Mouse (Mus musculus): ENCODE data around the gene Wdr46. TPM values are rescaled to one million over a fixed set of nuclear protein-coding genes. Genes with fewer than 3 reads are reported as not detected.

Gene Wdr46
- polyA plus RNA-seq, 1 experiment from 2014 or later = 25.2 TPM

- Histone ChIP-seq H3K27me3 (ENCODE audit: control insufficient read depth, insufficient read depth, low read length) (no peaks in the 10 kb centered on the region), H3K36me3 (replicated peaks; ENCODE audit: control insufficient read depth, insufficient read depth, low read depth, low read length) (peaks cover 23% of the 10 kb centered on the region), H3K27ac (replicated peaks; ENCODE audit: low read depth, low read length) (no peak overlapping the region), H3K9me3 (replicated peaks; ENCODE audit: control insufficient read depth, low read length) (no peaks in the 10 kb centered on the region), H3K4me2 (ENCODE audit: low read depth, low read length) (no peak overlapping the region), H3K4me3 (ENCODE audit: low read depth, low read length) (no peak overlapping the region), H3K9ac (replicated peaks; ENCODE audit: low read length) (no peak overlapping the region), H3K4me1 (ENCODE audit: control insufficient read depth, insufficient read depth, low read length) (no peaks in the 10 kb centered on the region)
- DNase-seq (ENCODE audit: low spot score) = no peak
- ATAC-seq (replicated peaks; ENCODE audit: insufficient number of reproducible peaks, low FRiP score, low TSS enrichment, low read depth) = no peak
- 91% methylated on average over 8 of the region's 8 CpGs for WGBS
Measured at GRCm38 (mm10) chr17:33913905-33914304, 26.6 kb upstream of the Wdr46 start.

DNA sequence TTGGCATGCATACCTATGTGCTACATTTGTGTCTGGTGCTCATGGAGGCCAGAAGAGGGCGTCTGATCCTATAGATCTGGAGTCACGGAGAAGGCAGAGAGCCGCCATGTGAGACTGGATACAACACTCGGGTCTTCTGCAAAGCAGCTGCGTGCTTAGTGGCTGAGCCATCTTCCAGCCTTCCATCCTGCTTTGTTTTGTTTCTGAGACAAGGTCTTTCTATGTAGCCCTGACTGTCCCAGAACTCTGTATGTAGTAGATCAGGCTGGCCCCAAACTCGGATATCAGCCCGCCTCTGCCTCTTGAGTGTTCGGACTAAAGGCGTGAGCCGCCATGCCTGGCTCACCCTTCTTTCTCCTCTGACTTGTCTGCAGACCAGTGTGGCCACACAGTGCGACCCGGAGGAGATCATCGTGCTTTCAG, 25.5 kb upstream of the Wdr46 start:
- H3K4me1 ChIP-seq (ENCODE audit: control insufficient read depth, insufficient read depth, low read length) = peaks cover 2% of the 10 kb centered on the region
- no peak overlapping the region for H3K27ac ChIP-seq (replicated peaks; ENCODE audit: low read depth, low read length)
- H3K4me3 ChIP-seq (ENCODE audit: low read depth, low read length) = no peak overlapping the region
- peaks cover 23% of the 10 kb centered on the region for H3K36me3 ChIP-seq (replicated peaks; ENCODE audit: control insufficient read depth, insufficient read depth, low read depth, low read length)
- no peak for DNase-seq (ENCODE audit: low spot score)
- H3K9ac ChIP-seq (replicated peaks; ENCODE audit: low read length) = no peak overlapping the region
- no peak for ATAC-seq (replicated peaks; ENCODE audit: insufficient number of reproducible peaks, low FRiP score, low TSS enrichment, low read depth)
- WGBS = 77% methylated on average over 13 of the region's 13 CpGs
- peak overlapping the region; percentile 5; the same call in 1 of the 2 replicates for H3K4me2 ChIP-seq (ENCODE audit: low read depth, low read length)
- H3K9me3 ChIP-seq (replicated peaks; ENCODE audit: control insufficient read depth, low read length) = no peaks in the 10 kb centered on the region
- no peaks in the 10 kb centered on the region for H3K27me3 ChIP-seq (ENCODE audit: control insufficient read depth, insufficient read depth, low read length)

DNA sequence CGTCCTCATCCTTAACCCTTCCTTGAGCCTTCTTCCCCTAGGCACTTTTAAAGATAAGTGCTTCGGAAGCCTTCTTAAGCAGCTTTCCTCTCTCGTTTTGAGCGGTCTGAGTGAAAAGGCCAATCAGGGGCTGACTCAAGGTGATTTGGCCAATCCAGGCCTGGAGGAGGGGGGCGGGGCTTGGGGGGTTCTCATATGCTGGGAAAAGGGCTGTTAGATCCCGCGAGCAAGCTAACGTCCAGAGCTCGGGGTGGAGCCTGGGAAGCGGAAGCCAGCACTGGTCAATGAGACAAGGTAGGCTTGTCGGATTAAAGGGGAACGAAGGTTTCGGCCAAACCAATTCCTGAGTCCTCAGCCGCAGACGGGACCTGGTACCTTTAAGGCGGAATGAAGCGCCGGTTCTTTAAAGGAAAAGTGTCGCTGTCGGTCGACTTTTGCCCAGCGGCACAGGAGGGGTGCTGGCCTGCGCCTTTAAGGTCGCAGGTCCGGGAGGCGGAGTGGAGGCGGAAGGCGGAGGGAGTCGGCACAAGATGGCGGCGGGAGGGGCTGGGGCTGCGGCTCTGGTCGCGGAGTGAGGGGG, 24.7 kb upstream of the Wdr46 start, which contains the start of the genes Tapbp and Zbtb22:
Gene Tapbp, plus strand, starts transcription at position 229 of the 580 bp plus-strand sequence.
Gene Zbtb22, plus strand, starts transcription at position 234 of the 580 bp plus-strand sequence.
- WGBS = under 1% methylated on average over 31 of the region's 34 CpGs
- Histone ChIP-seq H3K9ac (replicated peaks; ENCODE audit: low read length) (peak within 1 kb of the TSS; percentile 61), H3K4me3 (ENCODE audit: low read depth, low read length) (peak within 1 kb of the TSS; percentile 54), H3K36me3 (replicated peaks; ENCODE audit: control insufficient read depth, insufficient read depth, low read depth, low read length) (peaks cover 23% of the 10 kb centered on the region), H3K9me3 (replicated peaks; ENCODE audit: control insufficient read depth, low read length) (no peaks in the 10 kb centered on the region), H3K4me2 (ENCODE audit: low read depth, low read length) (peak within 1 kb of the TSS; percentile 46), H3K4me1 (ENCODE audit: control insufficient read depth, insufficient read depth, low read length) (peaks cover 2% of the 10 kb centered on the region), H3K27me3 (ENCODE audit: control insufficient read depth, insufficient read depth, low read length) (no peaks in the 10 kb centered on the region), H3K27ac (replicated peaks; ENCODE audit: low read depth, low read length) (peak within 1 kb of the TSS; percentile 59)
- peak; percentile 98 for DNase-seq (ENCODE audit: low spot score)
- peak; percentile 87 for ATAC-seq (replicated peaks; ENCODE audit: insufficient number of reproducible peaks, low FRiP score, low TSS enrichment, low read depth)

GRCm38 (mm10) chr17:33916294-33916693, 24.2 kb upstream of the Wdr46 start:
- no peaks in the 10 kb centered on the region for H3K9me3 ChIP-seq (replicated peaks; ENCODE audit: control insufficient read depth, low read length)
- H3K36me3 ChIP-seq (replicated peaks; ENCODE audit: control insufficient read depth, insufficient read depth, low read depth, low read length) = peaks cover 21% of the 10 kb centered on the region
- DNase-seq (ENCODE audit: low spot score) (peak; percentile 84), ATAC-seq (replicated peaks; ENCODE audit: insufficient number of reproducible peaks, low FRiP score, low TSS enrichment, low read depth) (no peak; the same call in 1 of the 2 replicates)
- H3K4me1 ChIP-seq (ENCODE audit: control insufficient read depth, insufficient read depth, low read length) = peaks cover 2% of the 10 kb centered on the region
- peak overlapping the region; percentile 46 for H3K4me2 ChIP-seq (ENCODE audit: low read depth, low read length)
- H3K27ac ChIP-seq (replicated peaks; ENCODE audit: low read depth, low read length) = peak overlapping the region; percentile 59
- WGBS = 0% methylated on average over 14 of the region's 20 CpGs
- no peaks in the 10 kb centered on the region for H3K27me3 ChIP-seq (ENCODE audit: control insufficient read depth, insufficient read depth, low read length)
- peak overlapping the region; percentile 54 for H3K4me3 ChIP-seq (ENCODE audit: low read depth, low read length)
- H3K9ac ChIP-seq (replicated peaks; ENCODE audit: low read length) = peak overlapping the region; percentile 61

GRCm38 (mm10) chr17:33916847-33917655, 23.4 kb upstream of the Wdr46 start:
- Histone ChIP-seq H3K27ac (replicated peaks; ENCODE audit: low read depth, low read length) (no peak overlapping the region), H3K36me3 (replicated peaks; ENCODE audit: control insufficient read depth, insufficient read depth, low read depth, low read length) (peaks cover 15% of the 10 kb centered on the region), H3K9ac (replicated peaks; ENCODE audit: low read length) (no peak overlapping the region; the same call in 1 of the 2 replicates), H3K9me3 (replicated peaks; ENCODE audit: control insufficient read depth, low read length) (no peaks in the 10 kb centered on the region), H3K27me3 (ENCODE audit: control insufficient read depth, insufficient read depth, low read length) (no peaks in the 10 kb centered on the region), H3K4me2 (ENCODE audit: low read depth, low read length) (peak overlapping the region; percentile 46), H3K4me1 (ENCODE audit: control insufficient read depth, insufficient read depth, low read length) (peaks cover 2% of the 10 kb centered on the region), H3K4me3 (ENCODE audit: low read depth, low read length) (peak overlapping the region; percentile 54)
- WGBS = 70% methylated on average over 31 of the region's 31 CpGs
- no peak for DNase-seq (ENCODE audit: low spot score)
- no peak for ATAC-seq (replicated peaks; ENCODE audit: insufficient number of reproducible peaks, low FRiP score, low TSS enrichment, low read depth)

- Histone ChIP-seq H3K27me3 (ENCODE audit: control insufficient read depth, insufficient read depth, low read length) (no peaks in the 10 kb centered on the region), H3K4me1 (ENCODE audit: control insufficient read depth, insufficient read depth, low read length) (peaks cover 2% of the 10 kb centered on the region), H3K4me3 (ENCODE audit: low read depth, low read length) (peak overlapping the region; percentile 10; the same call in 1 of the 2 replicates), H3K27ac (replicated peaks; ENCODE audit: low read depth, low read length) (no peak overlapping the region), H3K4me2 (ENCODE audit: low read depth, low read length) (no peak overlapping the region), H3K36me3 (replicated peaks; ENCODE audit: control insufficient read depth, insufficient read depth, low read depth, low read length) (peaks cover 10% of the 10 kb centered on the region), H3K9me3 (replicated peaks; ENCODE audit: control insufficient read depth, low read length) (no peaks in the 10 kb centered on the region), H3K9ac (replicated peaks; ENCODE audit: low read length) (no peak overlapping the region)
- WGBS = 86% methylated on average over 18 of the region's 18 CpGs
- no peak for DNase-seq (ENCODE audit: low spot score)
- no peak for ATAC-seq (replicated peaks; ENCODE audit: insufficient number of reproducible peaks, low FRiP score, low TSS enrichment, low read depth)
Measured at GRCm38 (mm10) chr17:33917656-33918292, 22.7 kb upstream of the Wdr46 start.

GRCm38 (mm10) chr17:33918293-33919203, 21.9 kb upstream of the Wdr46 start:
- no peak for DNase-seq (ENCODE audit: low spot score)
- no peak overlapping the region for H3K9ac ChIP-seq (replicated peaks; ENCODE audit: low read length)
- no peaks in the 10 kb centered on the region for H3K9me3 ChIP-seq (replicated peaks; ENCODE audit: control insufficient read depth, low read length)
- peaks cover 2% of the 10 kb centered on the region for H3K4me1 ChIP-seq (ENCODE audit: control insufficient read depth, insufficient read depth, low read length)
- H3K36me3 ChIP-seq (replicated peaks; ENCODE audit: control insufficient read depth, insufficient read depth, low read depth, low read length) = peaks cover 7% of the 10 kb centered on the region
- peak overlapping the region; percentile 51; the same call in 1 of the 2 replicates for H3K4me3 ChIP-seq (ENCODE audit: low read depth, low read length)
- H3K4me2 ChIP-seq (ENCODE audit: low read depth, low read length) = no peak overlapping the region; the same call in 1 of the 2 replicates
- WGBS = 59% methylated on average over 37 of the region's 37 CpGs
- H3K27me3 ChIP-seq (ENCODE audit: control insufficient read depth, insufficient read depth, low read length) = no peaks in the 10 kb centered on the region
- ATAC-seq (replicated peaks; ENCODE audit: insufficient number of reproducible peaks, low FRiP score, low TSS enrichment, low read depth) = no peak
- H3K27ac ChIP-seq (replicated peaks; ENCODE audit: low read depth, low read length) = no peak overlapping the region

Measured in embryonic facial prominence, embryonic 11.5 days (tissue).